Mouse (Mus musculus) midbrain, embryonic 16.5 days (tissue): ENCODE data around the gene Pld1. TPM values are rescaled to one million over a fixed set of nuclear protein-coding genes. Genes with fewer than 3 reads are reported as not detected.

Experiments
- ATAC-seq: fragments of 200-750 bp; cut with Nextera tagmentation; 2 replicates; pipeline ENCODE4 v1.8.0; 2017; ENCODE audit warnings: moderate TSS enrichment
- H3K27ac ChIP-seq: fragments of 300-500 bp; sonication (generic); 2 replicates; pipeline ENCODE4 v1.5.1; 2014; ENCODE audit warnings: mild to moderate bottlenecking, low read length, mixed read lengths
- H3K27me3 ChIP-seq: fragments of 300-500 bp; sonication (generic); 2 replicates; pipeline ENCODE4 v1.6.1; 2014; ENCODE audit warnings: low read depth, low read length, mixed read lengths; ENCODE audit not compliant: control insufficient read depth, insufficient read depth
- H3K36me3 ChIP-seq: fragments of 300-500 bp; sonication (generic); 2 replicates; pipeline ENCODE4 v1.6.1; 2014; ENCODE audit warnings: mild to moderate bottlenecking, low read length, moderate library complexity, mixed read lengths; ENCODE audit not compliant: control insufficient read depth, insufficient read depth
- H3K4me1 ChIP-seq: fragments of 300-500 bp; sonication (generic); 2 replicates; pipeline ENCODE4 v1.6.1; 2014; ENCODE audit warnings: mild to moderate bottlenecking, low read length, mixed read lengths; ENCODE audit not compliant: control insufficient read depth, insufficient read depth
- H3K4me2 ChIP-seq: fragments of 300-500 bp; sonication (generic); 2 replicates; pipeline ENCODE4 v1.6.1; 2014; ENCODE audit warnings: mild to moderate bottlenecking, low read length, mixed read lengths
- H3K4me3 ChIP-seq: fragments of 300-500 bp; sonication (generic); 2 replicates; pipeline ENCODE4 v1.5.1; 2014; ENCODE audit warnings: low read depth, mild to moderate bottlenecking, low read length, moderate library complexity, mixed read lengths
- H3K9ac ChIP-seq: fragments of 300-500 bp; sonication (generic); 2 replicates; pipeline ENCODE4 v1.6.1; 2014; ENCODE audit warnings: low read depth, low read length, mixed read lengths
- H3K9me3 ChIP-seq: fragments of 300-500 bp; sonication (generic); replicated peaks from 2 replicates; pipeline ENCODE4 v1.6.1; 2014; ENCODE audit warnings: mild to moderate bottlenecking, low read length, mixed read lengths; ENCODE audit not compliant: control insufficient read depth, poor library complexity, severe bottlenecking
- WGBS: fragments of 180-500 bp; shearing (Covaris S2); extraction: QIAGEN DNeasy Blood & Tissue Kit; methylation state at CpG from one replicate; pipeline ENCODE4 v1.1.7; 2014; 5-methylcytosine and 5-hydroxymethylcytosine counted together
- polyA plus RNA-seq: library from polyadenylated mRNA; unstranded; fragments of >200 nt; fragmentation: Nextera tagmentation; extraction: Ambion mirVana; gene quantifications from 2 replicates; pipeline ENCODE4 v1.2.1, GENCODE M21; 2015

The Pld1 gene
- polyA plus RNA-seq, 1 experiment from 2014 or later: 4.0 TPM

GRCm38 (mm10) chr3:28004321-28004720, 65.8 kb downstream of the Pld1 start:
- Histone ChIP-seq H3K4me3 (no peak overlapping the region), H3K9ac (no peak overlapping the region), H3K4me2 (no peak overlapping the region), H3K9me3 (no peaks in the 10 kb centered on the region), H3K27ac (no peak overlapping the region), H3K36me3 (no peaks in the 10 kb centered on the region), H3K27me3 (no peaks in the 10 kb centered on the region), H3K4me1 (no peaks in the 10 kb centered on the region)
- 75% methylated on average over 6 of the region's 6 CpGs for WGBS
- ATAC-seq: no peak

DNA sequence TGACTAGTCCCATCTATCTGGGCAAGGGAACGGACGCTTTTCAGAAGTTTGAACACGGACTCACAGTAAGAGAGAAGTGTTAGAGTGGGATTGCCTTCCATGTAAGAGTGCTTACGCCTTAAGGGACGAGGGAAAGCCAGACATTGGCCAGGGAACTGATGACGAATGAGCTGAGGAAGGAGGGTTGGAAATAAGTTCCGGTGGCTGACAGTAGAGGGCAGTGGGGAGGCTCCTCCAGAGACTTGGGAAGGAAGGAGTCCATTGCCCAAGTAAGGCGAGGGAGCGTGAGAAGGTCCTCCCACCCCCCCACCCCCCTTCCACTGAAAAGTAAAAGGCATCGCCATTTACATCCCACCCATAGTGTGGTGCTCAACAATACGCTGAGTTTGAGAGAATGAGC, 69.2 kb downstream of the Pld1 start:
- Histone ChIP-seq H3K9me3 (no peaks in the 10 kb centered on the region), H3K4me1 (no peaks in the 10 kb centered on the region), H3K4me3 (no peak overlapping the region), H3K27me3 (no peaks in the 10 kb centered on the region), H3K9ac (no peak overlapping the region), H3K36me3 (no peaks in the 10 kb centered on the region), H3K27ac (no peak overlapping the region), H3K4me2 (no peak overlapping the region)
- ATAC-seq: no peak
- whole genome bisulfite sequencing: 91% methylated on average over 11 of the region's 11 CpGs

DNA sequence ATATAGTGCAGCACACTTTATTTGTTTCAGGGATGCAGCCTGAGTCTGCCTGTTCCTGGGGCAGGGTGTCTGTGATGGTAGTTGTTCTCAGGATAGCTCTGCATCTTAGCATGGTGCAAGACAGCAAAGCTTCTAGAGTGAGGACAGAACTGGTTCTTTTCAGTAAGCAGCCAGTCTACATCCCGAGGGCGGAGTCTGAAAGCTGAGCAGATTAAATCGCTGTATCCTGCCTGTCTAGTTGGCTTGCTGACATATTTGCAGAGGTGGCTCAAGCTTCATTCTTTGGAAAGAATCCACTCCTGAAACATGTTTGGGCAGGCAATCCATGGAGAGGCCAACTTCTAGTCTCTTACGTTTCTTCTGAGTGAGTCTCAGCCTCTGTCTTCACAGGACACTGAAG, 69.9 kb downstream of the Pld1 start:
- WGBS: 78% methylated on average over 4 of the region's 4 CpGs
- no peak for ATAC-seq

GRCm38 (mm10) chr3:28012177-28012576, 73.7 kb downstream of the Pld1 start:
- H3K4me1 ChIP-seq: peaks cover 4% of the 10 kb centered on the region; the same call in 1 of the 2 replicates
- ATAC-seq: no peak
- no peaks in the 10 kb centered on the region for H3K27me3 ChIP-seq
- H3K4me3 ChIP-seq: no peak overlapping the region
- no peaks in the 10 kb centered on the region for H3K36me3 ChIP-seq
- H3K9ac ChIP-seq: no peak overlapping the region
- 84% methylated on average over 7 of the region's 7 CpGs for WGBS
- no peaks in the 10 kb centered on the region for H3K9me3 ChIP-seq
- H3K27ac ChIP-seq: no peak overlapping the region
- H3K4me2 ChIP-seq: no peak overlapping the region

More for the DNA sequence above, 69.9 kb downstream of the Pld1 start:
- peaks cover 2% of the 10 kb centered on the region; the same call in 1 of the 2 replicates for H3K4me1 ChIP-seq
- H3K9me3 ChIP-seq: no peaks in the 10 kb centered on the region
- no peaks in the 10 kb centered on the region for H3K36me3 ChIP-seq
- H3K4me2 ChIP-seq: no peak overlapping the region
- no peak overlapping the region for H3K27ac ChIP-seq
- no peak overlapping the region for H3K9ac ChIP-seq
- no peaks in the 10 kb centered on the region for H3K27me3 ChIP-seq
- no peak overlapping the region for H3K4me3 ChIP-seq

DNA sequence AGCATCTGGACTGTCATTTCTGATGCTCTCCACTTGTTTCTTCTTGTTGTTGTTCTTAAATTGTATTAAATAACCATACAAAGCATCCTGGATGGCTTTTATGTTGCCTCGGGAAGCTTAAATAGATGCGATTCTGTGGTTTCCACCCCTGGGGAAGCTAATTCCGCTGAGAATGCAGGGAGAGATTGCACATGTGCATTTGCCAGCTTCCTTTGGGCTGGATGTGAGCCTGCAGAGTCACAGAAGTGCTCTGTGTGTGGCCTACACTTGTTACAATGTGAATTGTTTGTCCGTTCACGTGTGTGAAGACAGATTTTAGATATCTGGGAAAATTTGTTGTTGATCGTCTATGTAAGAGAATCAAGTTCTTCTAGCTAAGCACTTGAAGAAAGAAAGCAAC, 74.9 kb downstream of the Pld1 start:
- H3K9ac ChIP-seq: no peak overlapping the region
- no peaks in the 10 kb centered on the region for H3K9me3 ChIP-seq
- no peak overlapping the region for H3K27ac ChIP-seq
- no peak overlapping the region for H3K4me2 ChIP-seq
- no peaks in the 10 kb centered on the region for H3K36me3 ChIP-seq
- WGBS: 23% methylated on average over 6 of the region's 6 CpGs
- H3K4me1 ChIP-seq: peaks cover 4% of the 10 kb centered on the region; the same call in 1 of the 2 replicates
- H3K4me3 ChIP-seq: no peak overlapping the region
- no peaks in the 10 kb centered on the region for H3K27me3 ChIP-seq
- no peak for ATAC-seq

DNA sequence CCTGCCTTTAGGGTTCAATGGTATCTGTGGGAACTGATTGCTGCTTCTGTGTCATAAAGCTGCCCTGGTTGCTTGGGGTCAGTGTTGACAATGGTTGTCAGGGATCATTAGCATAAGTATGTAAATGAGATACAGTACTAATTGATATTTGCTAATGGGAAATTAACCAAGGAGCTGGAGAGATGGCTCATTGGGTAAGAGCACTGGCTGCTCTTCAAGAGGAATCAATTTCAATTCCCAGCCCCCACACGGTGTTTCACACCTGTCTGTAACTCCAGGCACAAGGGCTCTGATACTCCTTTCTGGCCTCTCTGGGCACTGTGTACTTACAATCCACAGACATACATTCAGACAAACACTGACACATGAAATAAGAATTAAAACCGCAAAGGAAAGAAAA, 78.5 kb downstream of the Pld1 start:
- H3K4me2 ChIP-seq: no peak overlapping the region
- H3K9ac ChIP-seq: no peak overlapping the region
- H3K4me1 ChIP-seq: peaks cover 4% of the 10 kb centered on the region; the same call in 1 of the 2 replicates
- 89% methylated on average over 2 of the region's 2 CpGs for WGBS
- H3K27me3 ChIP-seq: no peaks in the 10 kb centered on the region
- no peak overlapping the region for H3K27ac ChIP-seq
- no peak for ATAC-seq
- H3K4me3 ChIP-seq: no peak overlapping the region
- no peaks in the 10 kb centered on the region for H3K9me3 ChIP-seq
- no peaks in the 10 kb centered on the region for H3K36me3 ChIP-seq

DNA sequence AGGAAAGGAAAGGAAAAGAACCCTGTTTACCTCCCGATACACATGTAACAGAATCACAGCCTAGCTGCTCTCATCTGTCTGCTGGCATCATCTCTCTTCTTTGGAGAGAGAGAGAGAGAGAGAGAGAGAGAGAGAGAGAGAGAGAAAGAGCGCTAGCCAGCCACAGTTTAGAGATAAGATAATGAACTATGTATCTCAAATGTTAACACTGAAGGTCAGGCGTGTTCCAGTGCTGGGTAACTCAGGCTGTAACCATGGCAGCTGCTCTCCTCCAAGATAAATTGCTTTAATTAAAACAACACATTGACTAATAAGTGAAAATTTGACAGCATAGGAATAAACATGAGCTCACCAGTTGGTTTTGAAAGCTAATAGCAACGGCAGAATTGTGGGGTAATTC, 81.2 kb downstream of the Pld1 start:
- H3K4me3 ChIP-seq: no peak overlapping the region
- ATAC-seq: no peak
- H3K4me1 ChIP-seq: no peaks in the 10 kb centered on the region
- no peak overlapping the region for H3K4me2 ChIP-seq
- H3K9ac ChIP-seq: no peak overlapping the region
- 66% methylated on average over 4 of the region's 4 CpGs for WGBS
- no peaks in the 10 kb centered on the region for H3K27me3 ChIP-seq
- no peaks in the 10 kb centered on the region for H3K36me3 ChIP-seq
- no peaks in the 10 kb centered on the region for H3K9me3 ChIP-seq
- no peak overlapping the region for H3K27ac ChIP-seq

DNA sequence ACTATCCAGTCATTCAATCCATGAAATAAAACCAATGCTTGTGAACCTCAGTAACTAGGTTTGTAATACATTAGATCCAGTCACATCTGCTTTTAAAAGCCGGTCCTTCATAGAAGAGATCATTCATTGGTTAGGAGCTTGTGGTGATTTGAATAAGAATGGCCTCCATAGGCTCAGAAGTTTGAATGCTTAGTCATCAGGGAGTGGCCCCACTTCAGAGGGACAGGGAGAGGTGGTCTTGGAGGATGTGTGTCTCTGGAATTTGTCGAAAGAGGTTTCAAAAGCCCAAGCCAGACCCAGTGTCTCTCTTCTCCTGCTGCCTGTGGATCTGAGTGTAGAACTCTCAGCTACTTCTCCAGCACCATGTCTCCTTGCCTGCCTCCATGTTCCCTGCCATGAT, 81.9 kb downstream of the Pld1 start:
- Histone ChIP-seq H3K4me1 (no peaks in the 10 kb centered on the region), H3K36me3 (no peaks in the 10 kb centered on the region), H3K4me2 (no peak overlapping the region), H3K9me3 (no peaks in the 10 kb centered on the region), H3K9ac (no peak overlapping the region), H3K27ac (no peak overlapping the region), H3K27me3 (no peaks in the 10 kb centered on the region), H3K4me3 (no peak overlapping the region)
- ATAC-seq: no peak
- 90% methylated on average over 2 of the region's 2 CpGs for WGBS

DNA sequence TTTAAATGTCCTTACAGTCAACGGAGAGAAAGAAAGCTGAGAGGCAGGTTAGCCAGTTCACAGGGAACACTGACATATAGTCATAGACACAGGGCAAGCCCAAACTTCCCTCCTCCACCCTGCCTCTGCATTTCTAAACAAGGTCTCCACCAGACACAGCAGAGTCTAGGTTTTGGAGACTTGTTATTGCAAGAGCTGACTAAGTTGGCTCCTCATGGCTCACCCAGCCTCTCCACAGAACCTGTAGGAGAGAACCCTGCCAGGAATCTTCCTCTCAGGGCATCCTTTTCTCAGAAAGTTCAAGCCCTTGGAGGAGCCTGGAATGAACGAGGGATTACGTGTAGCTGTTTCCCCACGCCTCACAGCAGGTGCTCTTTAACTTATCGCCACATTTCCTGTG, 83.7 kb downstream of the Pld1 start:
- H3K36me3 ChIP-seq: no peaks in the 10 kb centered on the region
- 80% methylated on average over 5 of the region's 5 CpGs for WGBS
- no peaks in the 10 kb centered on the region for H3K4me1 ChIP-seq
- no peak overlapping the region for H3K4me2 ChIP-seq
- no peaks in the 10 kb centered on the region for H3K27me3 ChIP-seq
- no peak overlapping the region for H3K4me3 ChIP-seq
- H3K27ac ChIP-seq: no peak overlapping the region
- no peaks in the 10 kb centered on the region for H3K9me3 ChIP-seq
- H3K9ac ChIP-seq: no peak overlapping the region
- no peak for ATAC-seq

DNA sequence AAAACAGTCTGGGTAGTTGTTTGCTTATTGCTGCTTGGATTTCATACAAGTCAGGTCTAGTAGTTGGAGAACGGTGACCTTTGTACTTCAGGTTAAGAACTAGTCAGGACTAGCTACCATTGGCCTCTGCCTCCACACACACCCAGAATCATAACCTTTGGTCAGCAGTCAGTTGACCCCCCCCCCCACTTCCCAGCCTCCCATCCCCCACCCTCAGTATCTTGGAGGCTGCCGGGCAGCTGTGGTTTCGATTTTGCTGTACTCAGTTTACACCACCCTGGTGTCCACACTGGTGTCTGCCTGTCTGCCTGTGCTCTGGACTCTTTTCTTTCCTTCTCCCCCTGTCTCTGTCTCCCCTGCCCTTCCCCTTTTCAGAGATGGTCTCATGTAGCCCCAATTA, 88.4 kb downstream of the Pld1 start:
- Histone ChIP-seq H3K4me1 (no peaks in the 10 kb centered on the region; the same call in 1 of the 2 replicates), H3K9me3 (no peaks in the 10 kb centered on the region)
- ATAC-seq: no peak

More for the DNA sequence above, 88.4 kb downstream of the Pld1 start:
- Histone ChIP-seq H3K27ac (no peak overlapping the region), H3K9ac (no peak overlapping the region), H3K4me3 (no peak overlapping the region), H3K4me2 (no peak overlapping the region), H3K36me3 (no peaks in the 10 kb centered on the region), H3K27me3 (no peaks in the 10 kb centered on the region)
- WGBS: 86% methylated on average over 3 of the region's 3 CpGs
